Mouse (Mus musculus): ENCODE data around the gene Eif4ebp2. TPM values are rescaled to one million over a fixed set of nuclear protein-coding genes. Genes with fewer than 3 reads are reported as not detected.

Eif4ebp2 gene
- polyA plus RNA-seq, 1 experiment from 2014 or later = 40.7 TPM

- H3K36me3 ChIP-seq (ENCODE audit: control insufficient read depth, insufficient read depth, low read length) = no peaks in the 10 kb centered on the region
- WGBS = 2% methylated on average over 8 of the region's 8 CpGs
- no peak for ATAC-seq (ENCODE audit: insufficient read depth, low FRiP score)
- peak overlapping the region; percentile 68 for H3K4me2 ChIP-seq (ENCODE audit: low read depth, low read length)
- H3K9ac ChIP-seq (ENCODE audit: low read length) = peak overlapping the region; percentile 96
- H3K27me3 ChIP-seq (ENCODE audit: control insufficient read depth, insufficient read depth, low read length) = no peaks in the 10 kb centered on the region
- H3K4me3 ChIP-seq (replicated peaks; ENCODE audit: low read length) = peak overlapping the region; percentile 83
- H3K9me3 ChIP-seq (replicated peaks; ENCODE audit: control insufficient read depth, low read length) = no peaks in the 10 kb centered on the region
- H3K4me1 ChIP-seq (ENCODE audit: control insufficient read depth, insufficient read depth, low read length) = peaks cover 15% of the 10 kb centered on the region
- H3K27ac ChIP-seq (ENCODE audit: low read length) = peak overlapping the region; percentile 87
Observed at GRCm38 (mm10) chr10:61451463-61451930, 964 bp downstream of the Eif4ebp2 start.

GRCm38 (mm10) chr10:61448834-61449233 lies 3.6 kb downstream of the Eif4ebp2 start:
- no peaks in the 10 kb centered on the region for H3K9me3 ChIP-seq (replicated peaks; ENCODE audit: control insufficient read depth, low read length)
- WGBS = 65% methylated on average over 3 of the region's 3 CpGs
- ATAC-seq (ENCODE audit: insufficient read depth, low FRiP score) = no peak
- H3K4me2 ChIP-seq (ENCODE audit: low read depth, low read length) = no peak overlapping the region
- no peaks in the 10 kb centered on the region for H3K27me3 ChIP-seq (ENCODE audit: control insufficient read depth, insufficient read depth, low read length)
- no peak overlapping the region for H3K4me3 ChIP-seq (replicated peaks; ENCODE audit: low read length)
- no peak overlapping the region; the same call in 1 of the 2 replicates for H3K27ac ChIP-seq (ENCODE audit: low read length)
- no peaks in the 10 kb centered on the region for H3K36me3 ChIP-seq (ENCODE audit: control insufficient read depth, insufficient read depth, low read length)
- no peak overlapping the region for H3K9ac ChIP-seq (ENCODE audit: low read length)
- peaks cover 31% of the 10 kb centered on the region for H3K4me1 ChIP-seq (ENCODE audit: control insufficient read depth, insufficient read depth, low read length)

DNA sequence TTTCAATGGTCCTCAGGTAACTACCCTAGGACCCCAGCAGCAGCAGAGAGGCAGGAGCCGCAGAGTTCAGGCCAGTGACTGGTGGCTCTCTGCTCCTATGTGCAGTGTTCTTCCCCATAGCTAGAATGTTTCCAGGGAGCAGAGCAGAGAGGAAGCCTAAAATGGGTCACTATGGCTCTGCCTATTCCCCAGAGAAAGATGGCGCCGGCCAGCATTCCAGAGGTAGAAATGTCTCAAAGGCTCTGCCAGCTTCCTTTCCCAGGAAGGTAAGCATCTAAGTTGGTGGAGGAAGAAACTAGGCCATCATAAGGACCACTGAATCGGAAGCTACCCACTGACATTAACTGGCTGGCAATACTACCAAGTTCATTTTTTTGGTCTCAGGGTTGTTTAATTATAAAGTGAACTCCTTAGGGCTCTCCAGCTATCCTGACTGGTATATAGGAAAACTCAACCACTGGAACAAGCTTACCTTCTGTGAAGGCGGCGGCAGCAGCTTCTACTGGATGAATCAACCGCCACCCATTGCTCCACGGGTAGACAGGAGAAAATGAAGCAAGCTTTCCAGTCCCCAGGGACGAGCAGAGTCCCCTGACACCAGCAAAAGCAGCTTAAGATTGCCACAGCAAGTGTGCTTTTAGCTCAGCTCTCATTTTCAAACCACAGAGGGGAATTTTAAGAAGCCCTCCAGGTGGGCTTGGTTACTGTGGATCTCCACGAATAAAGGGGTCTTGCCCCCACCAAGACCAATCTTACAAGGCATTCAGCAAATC lies 4.7 kb downstream of the Eif4ebp2 start:
- Histone ChIP-seq H3K4me3 (replicated peaks; ENCODE audit: low read length) (no peak overlapping the region), H3K27me3 (ENCODE audit: control insufficient read depth, insufficient read depth, low read length) (no peaks in the 10 kb centered on the region), H3K36me3 (ENCODE audit: control insufficient read depth, insufficient read depth, low read length) (no peaks in the 10 kb centered on the region), H3K9me3 (replicated peaks; ENCODE audit: control insufficient read depth, low read length) (no peaks in the 10 kb centered on the region), H3K9ac (ENCODE audit: low read length) (no peak overlapping the region), H3K4me2 (ENCODE audit: low read depth, low read length) (no peak overlapping the region), H3K4me1 (ENCODE audit: control insufficient read depth, insufficient read depth, low read length) (peaks cover 41% of the 10 kb centered on the region), H3K27ac (ENCODE audit: low read length) (no peak overlapping the region)
- 79% methylated on average over 10 of the region's 10 CpGs for WGBS
- no peak for ATAC-seq (ENCODE audit: insufficient read depth, low FRiP score)

GRCm38 (mm10) chr10:61445016-61445415 lies 7.4 kb downstream of the Eif4ebp2 start:
- Histone ChIP-seq H3K9me3 (replicated peaks; ENCODE audit: control insufficient read depth, low read length) (no peaks in the 10 kb centered on the region), H3K4me2 (ENCODE audit: low read depth, low read length) (no peak overlapping the region), H3K27ac (ENCODE audit: low read length) (no peak overlapping the region), H3K27me3 (ENCODE audit: control insufficient read depth, insufficient read depth, low read length) (no peaks in the 10 kb centered on the region), H3K4me3 (replicated peaks; ENCODE audit: low read length) (no peak overlapping the region), H3K36me3 (ENCODE audit: control insufficient read depth, insufficient read depth, low read length) (no peaks in the 10 kb centered on the region), H3K4me1 (ENCODE audit: control insufficient read depth, insufficient read depth, low read length) (peaks cover 31% of the 10 kb centered on the region), H3K9ac (ENCODE audit: low read length) (0 out of 2 replicates have a peak overlapping the region, but pooled peaks have one; percentile 11)
- no peak for ATAC-seq (ENCODE audit: insufficient read depth, low FRiP score)
- WGBS = 69% methylated on average over 3 of the region's 3 CpGs

DNA sequence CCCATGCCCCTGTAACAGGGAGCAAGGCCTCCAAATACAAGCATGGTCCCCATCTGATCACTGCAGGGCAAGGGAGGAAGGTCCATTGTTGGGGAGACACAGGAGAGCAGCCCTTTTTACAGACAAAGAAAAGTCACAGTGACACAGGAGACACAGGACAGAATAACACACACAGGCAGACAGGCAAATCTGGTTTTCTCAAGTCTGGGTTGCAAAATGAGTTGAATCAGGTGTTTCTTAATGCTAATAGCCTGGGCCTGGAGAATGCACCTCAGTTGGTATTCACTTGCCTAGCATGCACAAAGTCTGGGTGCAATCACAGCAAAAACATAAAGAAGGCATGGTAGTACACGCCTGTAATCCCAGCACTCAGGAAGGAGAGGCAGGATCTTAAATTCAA lies 8.6 kb downstream of the Eif4ebp2 start:
- whole genome bisulfite sequencing = 75% methylated on average over 1 of the region's 1 CpGs
- ATAC-seq (ENCODE audit: insufficient read depth, low FRiP score) = no peak

GRCm38 (mm10) chr10:61443456-61443855 lies 9.0 kb downstream of the Eif4ebp2 start:
- Histone ChIP-seq H3K27me3 (ENCODE audit: control insufficient read depth, insufficient read depth, low read length) (no peaks in the 10 kb centered on the region), H3K9me3 (replicated peaks; ENCODE audit: control insufficient read depth, low read length) (no peaks in the 10 kb centered on the region), H3K4me1 (ENCODE audit: control insufficient read depth, insufficient read depth, low read length) (peaks cover 25% of the 10 kb centered on the region), H3K4me2 (ENCODE audit: low read depth, low read length) (no peak overlapping the region), H3K9ac (ENCODE audit: low read length) (no peak overlapping the region), H3K4me3 (replicated peaks; ENCODE audit: low read length) (no peak overlapping the region), H3K27ac (ENCODE audit: low read length) (peak overlapping the region; percentile 10; the same call in 1 of the 2 replicates), H3K36me3 (ENCODE audit: control insufficient read depth, insufficient read depth, low read length) (no peaks in the 10 kb centered on the region)
- WGBS = 44% methylated on average over 6 of the region's 6 CpGs
- no peak for ATAC-seq (ENCODE audit: insufficient read depth, low FRiP score)

More for the DNA sequence above, 8.6 kb downstream of the Eif4ebp2 start:
- Histone ChIP-seq H3K27me3 (ENCODE audit: control insufficient read depth, insufficient read depth, low read length) (no peaks in the 10 kb centered on the region), H3K27ac (ENCODE audit: low read length) (peak overlapping the region; percentile 10; the same call in 1 of the 2 replicates), H3K4me2 (ENCODE audit: low read depth, low read length) (no peak overlapping the region), H3K4me1 (ENCODE audit: control insufficient read depth, insufficient read depth, low read length) (peaks cover 27% of the 10 kb centered on the region), H3K9ac (ENCODE audit: low read length) (no peak overlapping the region), H3K4me3 (replicated peaks; ENCODE audit: low read length) (no peak overlapping the region), H3K36me3 (ENCODE audit: control insufficient read depth, insufficient read depth, low read length) (no peaks in the 10 kb centered on the region), H3K9me3 (replicated peaks; ENCODE audit: control insufficient read depth, low read length) (no peaks in the 10 kb centered on the region)

- Histone ChIP-seq H3K4me1 (ENCODE audit: control insufficient read depth, insufficient read depth, low read length) (peaks cover 22% of the 10 kb centered on the region), H3K27me3 (ENCODE audit: control insufficient read depth, insufficient read depth, low read length) (no peaks in the 10 kb centered on the region), H3K27ac (ENCODE audit: low read length) (no peak overlapping the region), H3K4me2 (ENCODE audit: low read depth, low read length) (no peak overlapping the region), H3K4me3 (replicated peaks; ENCODE audit: low read length) (no peak overlapping the region), H3K36me3 (ENCODE audit: control insufficient read depth, insufficient read depth, low read length) (0 out of 2 replicates have a peak, but pooled peaks cover under 1% of the 10 kb centered on the region), H3K9me3 (replicated peaks; ENCODE audit: control insufficient read depth, low read length) (no peaks in the 10 kb centered on the region), H3K9ac (ENCODE audit: low read length) (no peak overlapping the region)
- 87% methylated on average over 7 of the region's 7 CpGs for WGBS
- ATAC-seq (ENCODE audit: insufficient read depth, low FRiP score) = no peak
Observed at GRCm38 (mm10) chr10:61440202-61440800, 12.2 kb downstream of the Eif4ebp2 start.

DNA sequence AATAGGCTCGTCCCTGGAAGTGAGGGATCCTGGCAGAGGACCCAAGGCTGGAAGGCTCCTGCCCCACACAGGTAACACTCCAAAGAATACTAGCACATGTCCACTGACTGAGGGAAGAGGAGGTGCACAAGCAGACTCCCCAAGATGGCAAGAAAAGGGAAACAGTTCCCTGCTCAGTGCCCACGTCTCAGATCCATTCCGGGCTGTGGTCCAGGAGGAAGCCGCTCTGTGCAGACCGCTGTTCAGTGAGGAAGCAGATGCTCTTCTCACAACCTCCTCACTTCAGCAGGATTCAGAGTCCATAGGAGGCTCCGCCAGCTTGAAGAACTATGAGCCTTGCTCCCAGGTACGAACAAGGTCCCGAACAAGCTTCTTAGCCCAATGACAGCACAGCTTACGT lies 21.1 kb downstream of the Eif4ebp2 start:
- Histone ChIP-seq H3K4me1 (ENCODE audit: control insufficient read depth, insufficient read depth, low read length) (no peaks in the 10 kb centered on the region), H3K9me3 (replicated peaks; ENCODE audit: control insufficient read depth, low read length) (no peaks in the 10 kb centered on the region), H3K9ac (ENCODE audit: low read length) (no peak overlapping the region), H3K4me3 (replicated peaks; ENCODE audit: low read length) (no peak overlapping the region), H3K27me3 (ENCODE audit: control insufficient read depth, insufficient read depth, low read length) (no peaks in the 10 kb centered on the region), H3K36me3 (ENCODE audit: control insufficient read depth, insufficient read depth, low read length) (peaks cover 11% of the 10 kb centered on the region; the same call in 1 of the 2 replicates), H3K27ac (ENCODE audit: low read length) (no peak overlapping the region), H3K4me2 (ENCODE audit: low read depth, low read length) (no peak overlapping the region)
- 92% methylated on average over 9 of the region's 9 CpGs for WGBS
- no peak for ATAC-seq (ENCODE audit: insufficient read depth, low FRiP score)

DNA sequence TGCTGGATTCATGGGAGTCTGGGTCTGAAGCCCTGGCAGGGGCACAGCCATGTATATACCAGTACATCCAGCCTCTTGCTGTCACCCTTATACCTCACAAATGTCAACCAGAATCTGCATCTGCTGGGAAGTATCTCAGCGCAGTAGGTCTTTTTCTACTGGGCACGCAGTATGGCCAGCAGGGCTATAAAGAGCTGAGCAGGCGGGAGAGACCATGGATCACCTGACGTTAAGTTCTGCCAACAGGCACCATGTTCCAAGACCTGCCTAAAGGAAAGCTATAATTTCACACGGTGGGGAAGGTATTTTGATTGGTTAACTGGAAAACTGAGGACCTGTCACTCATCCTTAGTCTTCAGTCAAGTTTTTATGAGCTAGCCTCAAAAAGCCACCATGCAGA lies 23.4 kb downstream of the Eif4ebp2 start:
- H3K27me3 ChIP-seq (ENCODE audit: control insufficient read depth, insufficient read depth, low read length) = no peaks in the 10 kb centered on the region
- ATAC-seq (ENCODE audit: insufficient read depth, low FRiP score) = no peak
- no peak overlapping the region for H3K27ac ChIP-seq (ENCODE audit: low read length)
- no peak overlapping the region for H3K4me3 ChIP-seq (replicated peaks; ENCODE audit: low read length)
- H3K4me2 ChIP-seq (ENCODE audit: low read depth, low read length) = no peak overlapping the region
- H3K9me3 ChIP-seq (replicated peaks; ENCODE audit: control insufficient read depth, low read length) = no peaks in the 10 kb centered on the region
- peaks cover 4% of the 10 kb centered on the region; the same call in 1 of the 2 replicates for H3K36me3 ChIP-seq (ENCODE audit: control insufficient read depth, insufficient read depth, low read length)
- 96% methylated on average over 5 of the region's 5 CpGs for WGBS
- peaks cover 9% of the 10 kb centered on the region; the same call in 1 of the 2 replicates for H3K4me1 ChIP-seq (ENCODE audit: control insufficient read depth, insufficient read depth, low read length)
- H3K9ac ChIP-seq (ENCODE audit: low read length) = no peak overlapping the region
